Mouse (Mus musculus) lung, embryonic 16.5 days (tissue): ENCODE results near the gene Gm11639. TPM values are rescaled to one million over a fixed set of nuclear protein-coding genes. Genes with fewer than 3 reads are reported as not detected.
A peak's percentile ranks its signal among the peaks of the same experiment; 100 is the strongest.

ENCODE experiments used
- ATAC-seq: fragments of 200-750 bp; cut with Nextera tagmentation; 2 replicates; pipeline ENCODE4 v1.8.0; 2017; ENCODE audit warnings: low read depth, mild to moderate bottlenecking, moderate library complexity
- H3K27ac ChIP-seq: fragments of 300-500 bp; sonication (generic); 2 replicates; pipeline ENCODE4 v1.5.1; 2014; ENCODE audit warnings: mild to moderate bottlenecking, control low read depth, low read length
- H3K27me3 ChIP-seq: fragments of 300-500 bp; sonication (generic); 2 replicates; pipeline ENCODE4 v1.6.1; 2014; ENCODE audit warnings: low read depth, low read length, mixed read lengths; ENCODE audit not compliant: control insufficient read depth, insufficient read depth
- H3K36me3 ChIP-seq: fragments of 300-500 bp; sonication (generic); 2 replicates; pipeline ENCODE4 v1.6.1; 2014; ENCODE audit warnings: low read length; ENCODE audit not compliant: control insufficient read depth, insufficient read depth
- H3K4me1 ChIP-seq: fragments of 300-500 bp; sonication (generic); replicated peaks from 2 replicates; pipeline ENCODE4 v1.6.1; 2014; ENCODE audit warnings: low read length, mixed read lengths; ENCODE audit not compliant: control insufficient read depth, insufficient read depth
- H3K4me2 ChIP-seq: fragments of 300-500 bp; sonication (generic); 2 replicates; pipeline ENCODE4 v1.6.1; 2014; ENCODE audit warnings: low read depth, low read length, control low read depth
- H3K4me3 ChIP-seq: fragments of 300-500 bp; sonication (generic); 2 replicates; pipeline ENCODE4 v1.5.1; 2014; ENCODE audit warnings: mild to moderate bottlenecking, low read length, control low read depth
- H3K9ac ChIP-seq: fragments of 300-500 bp; sonication (generic); 2 replicates; pipeline ENCODE4 v1.6.1; 2014; ENCODE audit warnings: low read length, control low read depth
- H3K9me3 ChIP-seq: fragments of 300-500 bp; sonication (generic); 2 replicates; pipeline ENCODE4 v1.6.1; 2016; ENCODE audit warnings: low read length; ENCODE audit not compliant: control insufficient read depth
- WGBS: fragments of 180-500 bp; shearing (Covaris S2); extraction: QIAGEN DNeasy Blood & Tissue Kit; methylation state at CpG from one replicate; pipeline ENCODE4 v1.1.7; 2014; 5-methylcytosine and 5-hydroxymethylcytosine counted together
- polyA plus RNA-seq: library from polyadenylated mRNA; unstranded; fragments of >200 nt; fragmentation: Nextera tagmentation; extraction: Ambion mirVana; gene quantifications from 2 replicates; pipeline ENCODE4 v1.2.1, GENCODE M21; 2015

Gm11639 gene
- 0.01 TPM in 1 of 2 replicates, not detected in the other for polyA plus RNA-seq

DNA sequence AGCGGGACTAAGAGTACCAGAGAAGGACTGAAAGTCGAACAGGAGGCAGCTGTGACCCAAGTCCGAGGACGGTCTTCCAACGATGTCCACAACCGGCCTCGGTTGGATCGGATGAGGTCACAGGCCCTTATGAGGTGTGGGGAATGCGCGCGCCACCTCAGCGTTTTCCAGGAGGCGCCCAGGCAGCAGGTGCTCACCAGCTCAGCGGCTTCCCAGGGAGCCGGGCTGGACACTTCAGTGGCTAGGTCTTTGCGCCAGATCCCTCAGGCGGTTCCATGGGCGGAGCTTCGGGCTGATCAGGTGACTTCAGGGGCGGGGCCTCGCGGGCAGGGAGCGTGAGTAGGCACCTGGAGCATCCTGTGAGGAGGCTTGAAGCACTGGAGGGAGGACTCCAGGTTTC, at the start of gene Gm11639:
Gm11639 (plus strand) TSS at position 160 of the 400 bp plus-strand sequence.
- no peak within 1 kb of the TSS for H3K9ac ChIP-seq
- peak; percentile 54; the same call in 1 of the 2 replicates for ATAC-seq
- no peaks in the 10 kb centered on the region for H3K36me3 ChIP-seq
- no peaks in the 10 kb centered on the region for H3K9me3 ChIP-seq
- no peaks in the 10 kb centered on the region for H3K27me3 ChIP-seq
- peak within 1 kb of the TSS; percentile 12; the same call in 1 of the 2 replicates for H3K4me3 ChIP-seq
- no peaks in the 10 kb centered on the region for H3K4me1 ChIP-seq
- no peak within 1 kb of the TSS for H3K27ac ChIP-seq
- peak within 1 kb of the TSS; percentile 43 for H3K4me2 ChIP-seq
- 22% methylated on average over 23 of the region's 23 CpGs for WGBS

- ATAC-seq = no peak
- H3K27ac ChIP-seq = no peak overlapping the region
- no peak overlapping the region for H3K4me3 ChIP-seq
- H3K9ac ChIP-seq = no peak overlapping the region
- no peak overlapping the region for H3K4me2 ChIP-seq
- no peaks in the 10 kb centered on the region for H3K9me3 ChIP-seq
- WGBS = 88% methylated on average over 14 of the region's 14 CpGs
- no peaks in the 10 kb centered on the region for H3K4me1 ChIP-seq
- H3K27me3 ChIP-seq = no peaks in the 10 kb centered on the region
- H3K36me3 ChIP-seq = no peaks in the 10 kb centered on the region
Observed at GRCm38 (mm10) chr11:104637010-104637409, 48.5 kb upstream of the Gm11639 start.

DNA sequence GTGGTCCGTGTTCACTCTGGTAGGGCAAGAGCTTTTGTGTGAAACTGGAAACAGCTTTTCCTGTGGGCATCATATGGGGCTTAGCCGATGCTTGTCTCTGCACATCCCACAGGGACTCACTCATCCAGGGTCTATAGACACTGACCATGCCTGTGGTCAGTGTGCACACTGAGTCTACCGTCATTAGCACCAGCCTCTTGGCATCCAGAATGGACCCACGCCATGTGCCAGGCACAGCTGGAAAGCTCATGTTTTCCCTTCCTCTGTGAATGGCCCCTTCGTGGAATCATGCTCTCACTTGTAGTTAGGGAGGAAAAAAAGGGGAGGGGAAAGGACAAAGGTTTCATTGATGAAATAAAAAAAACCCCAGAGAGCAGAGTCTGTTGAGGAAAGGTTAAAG, 47.5 kb upstream of the Gm11639 start:
- 69% methylated on average over 5 of the region's 5 CpGs for WGBS
- no peak overlapping the region for H3K9ac ChIP-seq
- H3K9me3 ChIP-seq = no peaks in the 10 kb centered on the region

GRCm38 (mm10) chr11:104638906-104639305, 46.6 kb upstream of the Gm11639 start:
- no peak overlapping the region for H3K4me2 ChIP-seq
- H3K27me3 ChIP-seq = no peaks in the 10 kb centered on the region
- H3K9ac ChIP-seq = no peak overlapping the region
- H3K4me3 ChIP-seq = no peak overlapping the region
- 45% methylated on average over 2 of the region's 2 CpGs for WGBS
- H3K36me3 ChIP-seq = no peaks in the 10 kb centered on the region
- ATAC-seq = no peak
- H3K27ac ChIP-seq = no peak overlapping the region
- no peaks in the 10 kb centered on the region for H3K4me1 ChIP-seq
- H3K9me3 ChIP-seq = no peaks in the 10 kb centered on the region

More for the DNA sequence above, 47.5 kb upstream of the Gm11639 start:
- Histone ChIP-seq H3K4me3 (no peak overlapping the region), H3K36me3 (no peaks in the 10 kb centered on the region), H3K27me3 (no peaks in the 10 kb centered on the region), H3K27ac (no peak overlapping the region), H3K4me1 (no peaks in the 10 kb centered on the region), H3K4me2 (no peak overlapping the region)
- no peak for ATAC-seq

DNA sequence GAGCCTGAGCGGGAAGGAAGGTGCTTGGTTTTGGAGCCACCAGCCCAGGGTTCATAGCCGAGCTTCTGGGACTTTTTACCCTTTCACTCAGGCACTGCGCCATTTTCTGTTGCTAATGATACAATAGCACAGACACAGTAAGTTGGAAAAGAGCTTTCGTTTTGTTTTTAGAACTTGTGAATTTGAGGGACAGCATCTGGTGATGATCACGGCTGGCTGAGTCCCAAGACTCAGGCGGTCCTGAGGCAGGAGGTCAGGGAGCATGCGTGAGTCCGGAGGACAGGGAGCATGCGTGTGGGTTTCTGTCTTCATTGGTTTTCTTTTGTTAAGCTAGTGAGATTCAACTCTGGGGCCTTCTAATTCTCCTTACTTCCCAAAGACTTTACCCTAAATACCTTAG, 45.9 kb upstream of the Gm11639 start:
- H3K4me2 ChIP-seq = no peak overlapping the region
- no peaks in the 10 kb centered on the region for H3K9me3 ChIP-seq
- H3K27me3 ChIP-seq = no peaks in the 10 kb centered on the region
- H3K4me1 ChIP-seq = no peaks in the 10 kb centered on the region
- H3K4me3 ChIP-seq = no peak overlapping the region
- 70% methylated on average over 9 of the region's 9 CpGs for WGBS
- peak; percentile 20; the same call in 1 of the 2 replicates for ATAC-seq
- no peaks in the 10 kb centered on the region for H3K36me3 ChIP-seq
- no peak overlapping the region for H3K27ac ChIP-seq
- H3K9ac ChIP-seq = no peak overlapping the region

GRCm38 (mm10) chr11:104640894-104641293, 44.6 kb upstream of the Gm11639 start:
- Histone ChIP-seq H3K27me3 (no peaks in the 10 kb centered on the region), H3K27ac (no peak overlapping the region), H3K9me3 (no peaks in the 10 kb centered on the region), H3K36me3 (no peaks in the 10 kb centered on the region), H3K9ac (no peak overlapping the region), H3K4me2 (no peak overlapping the region), H3K4me1 (no peaks in the 10 kb centered on the region), H3K4me3 (no peak overlapping the region)
- 72% methylated on average over 10 of the region's 10 CpGs for WGBS
- ATAC-seq = no peak

- no peaks in the 10 kb centered on the region for H3K27me3 ChIP-seq
- no peak for ATAC-seq
- no peak overlapping the region for H3K27ac ChIP-seq
- H3K9me3 ChIP-seq = no peaks in the 10 kb centered on the region
- H3K4me2 ChIP-seq = no peak overlapping the region
- H3K9ac ChIP-seq = no peak overlapping the region
- H3K4me1 ChIP-seq = no peaks in the 10 kb centered on the region
- WGBS = 78% methylated on average over 4 of the region's 4 CpGs
- no peaks in the 10 kb centered on the region for H3K36me3 ChIP-seq
- no peak overlapping the region for H3K4me3 ChIP-seq
Observed at GRCm38 (mm10) chr11:104643236-104643635, 42.3 kb upstream of the Gm11639 start.

DNA sequence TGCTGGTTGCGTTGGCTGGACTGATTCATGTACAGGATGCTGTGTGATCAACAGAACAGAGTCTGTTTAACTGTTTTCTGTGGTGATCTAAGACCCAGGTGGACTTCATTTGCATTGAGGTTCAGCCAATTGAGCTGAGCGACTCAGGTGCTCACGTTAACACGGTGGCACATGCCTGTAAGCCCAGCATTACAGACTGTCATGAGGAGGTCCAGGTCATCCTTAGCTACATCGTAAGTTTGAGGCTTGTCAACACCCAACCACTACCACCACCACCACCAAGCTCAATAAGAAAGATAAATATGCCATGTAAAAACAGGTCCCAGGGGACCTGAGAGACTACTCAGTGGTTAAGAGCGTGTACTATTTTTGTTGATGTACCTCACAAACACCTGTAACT, 40.1 kb upstream of the Gm11639 start:
- no peaks in the 10 kb centered on the region for H3K27me3 ChIP-seq
- no peaks in the 10 kb centered on the region for H3K36me3 ChIP-seq

DNA sequence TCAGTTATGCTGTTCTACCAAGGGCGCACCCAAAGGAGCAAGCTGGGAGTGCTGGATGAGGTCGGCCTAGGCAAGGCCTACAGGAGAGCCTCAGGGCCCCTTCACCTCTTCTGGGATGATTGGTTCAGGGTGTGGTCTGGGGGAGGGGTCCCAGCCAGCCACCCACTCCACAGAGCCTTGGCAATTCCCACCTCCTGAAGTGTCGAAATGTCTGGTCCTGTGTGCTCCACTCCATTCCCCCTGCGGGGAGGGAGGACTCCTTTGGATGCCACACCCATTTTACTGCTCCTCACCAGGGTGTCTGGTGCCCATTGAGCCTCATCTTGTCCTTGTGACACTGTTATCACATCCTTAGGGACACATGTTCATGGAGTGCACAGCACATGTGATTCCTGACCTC, 39.3 kb upstream of the Gm11639 start:
- Histone ChIP-seq H3K36me3 (no peaks in the 10 kb centered on the region), H3K4me2 (no peak overlapping the region), H3K9me3 (no peaks in the 10 kb centered on the region), H3K27ac (no peak overlapping the region), H3K4me3 (no peak overlapping the region), H3K9ac (no peak overlapping the region), H3K4me1 (no peaks in the 10 kb centered on the region), H3K27me3 (no peaks in the 10 kb centered on the region)
- ATAC-seq = no peak
- WGBS = 54% methylated on average over 4 of the region's 4 CpGs

More for the DNA sequence above, 40.1 kb upstream of the Gm11639 start:
- H3K27ac ChIP-seq = no peak overlapping the region
- no peaks in the 10 kb centered on the region for H3K9me3 ChIP-seq
- no peak overlapping the region for H3K9ac ChIP-seq
- H3K4me3 ChIP-seq = no peak overlapping the region
- WGBS = 88% methylated on average over 6 of the region's 6 CpGs
- no peaks in the 10 kb centered on the region for H3K4me1 ChIP-seq
- no peak for ATAC-seq
- no peak overlapping the region for H3K4me2 ChIP-seq

DNA sequence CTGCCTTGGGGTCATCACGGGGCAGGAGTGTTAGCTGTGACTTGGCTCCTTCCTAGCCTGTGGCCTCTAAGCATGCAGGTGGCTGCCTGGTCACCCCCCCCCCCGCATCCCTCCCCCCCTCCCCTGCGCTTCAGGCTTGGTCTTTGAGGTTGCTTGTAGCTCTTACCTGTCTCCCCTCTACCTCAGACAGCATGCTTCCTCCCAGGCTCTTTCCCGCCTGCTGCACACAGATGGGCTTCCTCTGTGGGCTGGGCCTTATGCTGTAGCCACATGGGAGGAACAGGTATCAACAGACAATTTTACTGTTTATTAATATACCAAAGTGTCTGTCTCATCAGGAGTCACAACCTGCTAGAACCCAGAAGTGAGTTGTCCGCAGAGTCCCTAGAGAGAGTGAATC, 38.9 kb upstream of the Gm11639 start:
- H3K9ac ChIP-seq = no peak overlapping the region
- ATAC-seq = no peak
- no peaks in the 10 kb centered on the region for H3K4me1 ChIP-seq
- whole genome bisulfite sequencing = 82% methylated on average over 5 of the region's 5 CpGs
- H3K4me2 ChIP-seq = no peak overlapping the region
- no peak overlapping the region for H3K4me3 ChIP-seq
- no peaks in the 10 kb centered on the region for H3K9me3 ChIP-seq
- no peak overlapping the region for H3K27ac ChIP-seq
- no peaks in the 10 kb centered on the region for H3K27me3 ChIP-seq
- no peaks in the 10 kb centered on the region for H3K36me3 ChIP-seq
